Mouse (Mus musculus) hindbrain, embryonic 13.5 days (tissue): ENCODE measurements around the gene Srgap3. TPM values are rescaled to one million over a fixed set of nuclear protein-coding genes. Genes with fewer than 3 reads are reported as not detected.

Source experiments
- polyA plus RNA-seq: library from polyadenylated mRNA; unstranded; fragments of >200 nt; fragmentation: Nextera tagmentation; extraction: Ambion mirVana; gene quantifications from 2 replicates; pipeline ENCODE4 v1.2.1, GENCODE M21; 2015

Gene Srgap3
- polyA plus RNA-seq, 1 experiment from 2014 or later, result 37.5 TPM

Other genes with a start within 250 kb of the Srgap3 start
- gene Thumpd3, start 99.0 kb upstream of the Srgap3 start, polyA plus RNA-seq, result 56.4 and 58.8 TPM in 2 replicates
- 51.2 and 54.7 TPM in 2 replicates for gene Setd5, start 130.1 kb upstream of the Srgap3 start, polyA plus RNA-seq
- gene Lhfpl4, start 248.1 kb upstream of the Srgap3 start, polyA plus RNA-seq, result 52.3 and 57.0 TPM in 2 replicates